Mouse (Mus musculus) cerebellum, adult 2 months (tissue): ENCODE data around the gene Apof.

Source experiments
- CTCF ChIP-seq: fragments of 200-500 bp; IDR thresholded peaks from 2 replicates; pipeline ENCODE4 v1.5.1; 2011; ENCODE audit warnings: low read depth, mild to moderate bottlenecking, control low read depth, low read length, moderate library complexity, borderline replicate concordance; ENCODE audit not compliant: insufficient read depth
- POLR2A ChIP-seq: fragments of 200-500 bp; IDR thresholded peaks from 2 replicates; pipeline ENCODE4 v1.6.1; 2011; ENCODE audit warnings: low read length, control low read depth, borderline replicate concordance; ENCODE audit not compliant: insufficient read depth

GRCm38 (mm10) chr10:128247020-128247732, 21.3 kb upstream of the Apof start:
- TF ChIP-seq CTCF (no peak), POLR2A (no peak)
